Mouse (Mus musculus): ENCODE results near the gene Hinfp. TPM values are rescaled to one million over a fixed set of nuclear protein-coding genes. Genes with fewer than 3 reads are reported as not detected.
"Not testable (repeated sequence)": the region's sequence is repeated elsewhere in the genome, so short reads cannot be mapped to it uniquely, and the experiment has no call there.

Gene Hinfp
- polyA plus RNA-seq, 1 experiment from 2014 or later, result 10.0 TPM

- DNase-seq (ENCODE audit: low spot score) (peak; percentile 49), ATAC-seq (peak; percentile 91)
- Histone ChIP-seq H3K9ac (replicated peaks; ENCODE audit: low read depth) (no peak overlapping the region), H3K4me1 (ENCODE audit: insufficient read depth, low read depth, low read length) (no peaks in the 10 kb centered on the region), H3K4me3 (ENCODE audit: low read depth, low read length) (no peak overlapping the region), H3K4me2 (replicated peaks; ENCODE audit: low read depth, low read length) (peak overlapping the region; percentile 28; the same call in 1 of the 2 replicates), H3K9me3 (ENCODE audit: low read length) (no peaks in the 10 kb centered on the region), H3K36me3 (ENCODE audit: insufficient read depth, low read length) (peaks cover 20% of the 10 kb centered on the region), H3K27ac (ENCODE audit: low read length) (peak overlapping the region; percentile 76), H3K27me3 (replicated peaks; ENCODE audit: insufficient read depth, low read length) (no peaks in the 10 kb centered on the region)
- TF ChIP-seq CTCF (IDR thresholded peaks at IDR 0.05) (peak; percentile 39), EP300 (IDR thresholded peaks at IDR 0.05) (peak; percentile 62)
- 23% methylated on average over 27 of the region's 27 CpGs for WGBS
Observed at GRCm38 (mm10) chr9:44311136-44312134, 6.0 kb upstream of the Hinfp start.

DNA sequence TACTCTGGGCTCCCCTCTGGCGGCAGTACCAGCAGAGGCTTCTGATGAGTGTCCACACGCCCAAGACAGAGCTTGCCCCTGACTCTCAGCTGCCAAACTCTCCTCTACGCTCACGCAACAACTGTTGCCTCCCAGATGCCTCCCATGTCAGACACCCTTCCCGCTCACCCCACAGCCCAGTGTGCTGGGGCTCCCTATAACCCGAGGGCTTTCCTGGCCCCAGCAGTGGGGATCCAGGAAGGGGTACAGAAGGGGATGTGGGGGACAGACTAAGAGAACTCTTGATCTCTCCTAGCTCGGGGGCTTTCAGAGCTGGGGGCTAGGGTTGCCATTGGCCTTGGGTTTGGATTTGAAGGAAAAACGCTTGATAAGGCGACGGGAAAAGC, 5.3 kb upstream of the Hinfp start:
- no peaks in the 10 kb centered on the region for H3K27me3 ChIP-seq (replicated peaks; ENCODE audit: insufficient read depth, low read length)
- H3K27ac ChIP-seq (ENCODE audit: low read length), result peak overlapping the region; percentile 76
- H3K4me1 ChIP-seq (ENCODE audit: insufficient read depth, low read depth, low read length), result no peaks in the 10 kb centered on the region
- TF ChIP-seq CTCF (IDR thresholded peaks at IDR 0.05), result 0 out of 2 replicates have a peak, but pooled peaks have one; percentile 15
- TF ChIP-seq EP300 (IDR thresholded peaks at IDR 0.05), result no peak
- no peak overlapping the region for H3K4me3 ChIP-seq (ENCODE audit: low read depth, low read length)
- H3K9me3 ChIP-seq (ENCODE audit: low read length), result no peaks in the 10 kb centered on the region
- no peak for DNase-seq (ENCODE audit: low spot score)
- ATAC-seq, result no peak
- peak overlapping the region; percentile 28; the same call in 1 of the 2 replicates for H3K4me2 ChIP-seq (replicated peaks; ENCODE audit: low read depth, low read length)
- H3K36me3 ChIP-seq (ENCODE audit: insufficient read depth, low read length), result peaks cover 19% of the 10 kb centered on the region
- H3K9ac ChIP-seq (replicated peaks; ENCODE audit: low read depth), result no peak overlapping the region
- 33% methylated on average over 10 of the region's 10 CpGs for WGBS

- WGBS, result 67% methylated on average over 3 of the region's 3 CpGs
- Histone ChIP-seq H3K4me1 (ENCODE audit: insufficient read depth, low read depth, low read length) (peaks cover 2% of the 10 kb centered on the region; the same call in 1 of the 2 replicates), H3K4me3 (ENCODE audit: low read depth, low read length) (no peak overlapping the region), H3K27ac (ENCODE audit: low read length) (no peak overlapping the region), H3K4me2 (replicated peaks; ENCODE audit: low read depth, low read length) (no peak overlapping the region), H3K9ac (replicated peaks; ENCODE audit: low read depth) (no peak overlapping the region), H3K36me3 (ENCODE audit: insufficient read depth, low read length) (peaks cover 12% of the 10 kb centered on the region; the same call in 1 of the 2 replicates), H3K9me3 (ENCODE audit: low read length) (no peaks in the 10 kb centered on the region), H3K27me3 (replicated peaks; ENCODE audit: insufficient read depth, low read length) (no peaks in the 10 kb centered on the region)
- TF ChIP-seq CTCF (IDR thresholded peaks at IDR 0.05) (no peak), EP300 (IDR thresholded peaks at IDR 0.05) (no peak)
- ATAC-seq (no peak), DNase-seq (ENCODE audit: low spot score) (no peak)
Observed at GRCm38 (mm10) chr9:44309756-44310155, 4.3 kb upstream of the Hinfp start.

DNA sequence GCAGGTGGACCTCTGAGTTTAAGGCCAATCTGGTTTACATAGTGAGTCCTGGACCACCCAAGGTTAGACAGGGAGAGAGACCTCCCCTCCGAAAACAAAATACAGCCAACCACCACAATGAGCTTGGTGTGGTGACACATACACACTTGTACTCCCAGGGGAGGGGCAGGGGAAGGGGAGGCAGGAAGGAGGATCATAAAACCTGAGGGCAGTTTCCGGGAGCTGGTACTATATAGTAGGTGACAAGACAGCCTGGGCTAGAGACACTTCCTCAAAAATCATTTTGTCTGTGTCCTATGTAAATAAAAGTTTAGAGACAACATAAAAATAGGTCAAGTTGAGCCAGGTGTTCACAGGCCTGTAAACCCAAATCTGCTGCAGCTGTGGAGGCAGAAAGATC, 1.8 kb upstream of the Hinfp start:
- H3K36me3 ChIP-seq (ENCODE audit: insufficient read depth, low read length), result no peaks in the 10 kb centered on the region
- no peak overlapping the region for H3K4me2 ChIP-seq (replicated peaks; ENCODE audit: low read depth, low read length)
- no peaks in the 10 kb centered on the region for H3K9me3 ChIP-seq (ENCODE audit: low read length)
- H3K27ac ChIP-seq (ENCODE audit: low read length), result no peak overlapping the region
- DNase-seq (ENCODE audit: low spot score) (no peak), ATAC-seq (no peak)
- no peak overlapping the region for H3K9ac ChIP-seq (replicated peaks; ENCODE audit: low read depth)
- WGBS, result 64% methylated on average over 2 of the region's 2 CpGs
- TF ChIP-seq EP300 (IDR thresholded peaks at IDR 0.05) (no peak), CTCF (IDR thresholded peaks at IDR 0.05) (no peak)
- no peaks in the 10 kb centered on the region for H3K27me3 ChIP-seq (replicated peaks; ENCODE audit: insufficient read depth, low read length)
- H3K4me1 ChIP-seq (ENCODE audit: insufficient read depth, low read depth, low read length), result peaks cover 5% of the 10 kb centered on the region; the same call in 1 of the 2 replicates
- no peak overlapping the region for H3K4me3 ChIP-seq (ENCODE audit: low read depth, low read length)

GRCm38 (mm10) chr9:44306532-44306931, 1.1 kb upstream of the Hinfp start:
- no peak overlapping the region for H3K4me2 ChIP-seq (replicated peaks; ENCODE audit: low read depth, low read length)
- H3K27ac ChIP-seq (ENCODE audit: low read length), result no peak overlapping the region
- no peak overlapping the region for H3K4me3 ChIP-seq (ENCODE audit: low read depth, low read length)
- no peaks in the 10 kb centered on the region for H3K36me3 ChIP-seq (ENCODE audit: insufficient read depth, low read length)
- DNase-seq (ENCODE audit: low spot score) (no peak), ATAC-seq (no peak)
- peaks cover 5% of the 10 kb centered on the region; the same call in 1 of the 2 replicates for H3K4me1 ChIP-seq (ENCODE audit: insufficient read depth, low read depth, low read length)
- 83% methylated on average over 6 of the region's 6 CpGs for WGBS
- H3K9me3 ChIP-seq (ENCODE audit: low read length), result no peaks in the 10 kb centered on the region
- no peak for TF ChIP-seq EP300 (IDR thresholded peaks at IDR 0.05)
- TF ChIP-seq CTCF (IDR thresholded peaks at IDR 0.05), result no peak
- no peak overlapping the region for H3K9ac ChIP-seq (replicated peaks; ENCODE audit: low read depth)
- H3K27me3 ChIP-seq (replicated peaks; ENCODE audit: insufficient read depth, low read length), result no peaks in the 10 kb centered on the region

- H3K4me3 ChIP-seq (ENCODE audit: low read depth, low read length); DNase-seq (ENCODE audit: low spot score); H3K9ac ChIP-seq (replicated peaks; ENCODE audit: low read depth); H3K27me3 ChIP-seq (replicated peaks; ENCODE audit: insufficient read depth, low read length); H3K9me3 ChIP-seq (ENCODE audit: low read length); ATAC-seq; H3K27ac ChIP-seq (ENCODE audit: low read length); H3K4me1 ChIP-seq (ENCODE audit: insufficient read depth, low read depth, low read length); H3K4me2 ChIP-seq (replicated peaks; ENCODE audit: low read depth, low read length): not testable (repeated sequence)
- WGBS, result 95% methylated on average over 3 of the region's 3 CpGs
- H3K36me3 ChIP-seq (ENCODE audit: insufficient read depth, low read length), result peaks cover 32% of the 10 kb centered on the region
Observed at GRCm38 (mm10) chr9:44300001-44300400, 5.5 kb downstream of the Hinfp start.

All from lung, postnatal 0 days (tissue).